Mouse (Mus musculus): Measurements from ENCODE around the gene Zhx3. TPM values are rescaled to one million over a fixed set of nuclear protein-coding genes. Genes with fewer than 3 reads are reported as not detected.

The Zhx3 gene
- polyA plus RNA-seq, 1 experiment: 11.0 TPM

GRCm38 (mm10) chr2:160725877-160726864 is 146.6 kb downstream of the Zhx3 start:
- H3K27ac ChIP-seq (replicated peaks; ENCODE audit: low read depth, low read length): no peak overlapping the region
- peaks cover 14% of the 10 kb centered on the region for H3K4me1 ChIP-seq (ENCODE audit: control insufficient read depth, insufficient read depth, insufficient read length, low read length)
- no peak overlapping the region for H3K4me3 ChIP-seq (ENCODE audit: insufficient read depth, low read depth, low read length)

GRCm38 (mm10) chr2:160724536-160724935 is 148.3 kb downstream of the Zhx3 start:
- H3K27ac ChIP-seq (replicated peaks; ENCODE audit: low read depth, low read length): no peak overlapping the region

DNA sequence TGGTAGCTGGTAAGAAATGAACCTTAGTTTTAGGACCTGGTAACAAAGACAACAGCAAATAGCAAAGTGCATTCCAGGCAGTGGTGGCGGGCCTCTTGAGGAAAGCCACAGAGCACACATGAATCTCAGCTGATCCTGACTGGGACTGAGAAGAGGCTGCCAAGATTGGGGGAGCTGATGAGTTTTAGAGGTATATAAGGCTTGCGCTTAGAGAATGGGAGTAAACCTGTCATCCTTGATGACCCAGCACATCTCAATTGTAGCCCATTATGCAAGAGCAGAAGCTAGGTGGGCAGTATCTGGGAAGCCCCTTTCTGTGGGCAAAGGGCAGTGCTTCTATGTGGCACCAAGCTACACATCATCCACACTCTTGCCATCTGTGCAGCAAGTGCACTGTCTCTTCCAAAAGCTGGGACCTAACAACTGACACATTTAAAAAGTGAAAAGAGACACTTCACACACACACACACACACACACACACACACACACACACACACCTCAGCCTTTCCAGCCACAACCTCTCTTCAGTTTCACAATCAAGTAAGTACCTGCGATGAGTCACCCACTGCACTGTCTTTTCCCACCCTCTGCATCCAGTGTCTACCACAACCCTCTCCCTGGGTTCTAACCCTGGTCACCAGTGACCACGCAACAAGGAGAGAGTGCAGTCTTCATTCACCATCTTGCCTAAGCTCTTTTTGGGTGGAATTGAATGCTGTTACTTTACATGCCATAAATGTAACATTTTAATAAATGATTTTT is 149.0 kb downstream of the Zhx3 start:
- H3K4me1 ChIP-seq (ENCODE audit: control insufficient read depth, insufficient read depth, insufficient read length, low read length): peaks cover 5% of the 10 kb centered on the region; the same call in 1 of the 2 replicates
- H3K27ac ChIP-seq (replicated peaks; ENCODE audit: low read depth, low read length): no peak overlapping the region
- H3K4me3 ChIP-seq (ENCODE audit: insufficient read depth, low read depth, low read length): no peak overlapping the region

More at GRCm38 (mm10) chr2:160724536-160724935, 148.3 kb downstream of the Zhx3 start:
- Histone ChIP-seq H3K4me1 (ENCODE audit: control insufficient read depth, insufficient read depth, insufficient read length, low read length) (peaks cover 5% of the 10 kb centered on the region; the same call in 1 of the 2 replicates), H3K4me3 (ENCODE audit: insufficient read depth, low read depth, low read length) (no peak overlapping the region)

GRCm38 (mm10) chr2:160722714-160723113 is 150.1 kb downstream of the Zhx3 start:
- no peak overlapping the region for H3K27ac ChIP-seq (replicated peaks; ENCODE audit: low read depth, low read length)

DNA sequence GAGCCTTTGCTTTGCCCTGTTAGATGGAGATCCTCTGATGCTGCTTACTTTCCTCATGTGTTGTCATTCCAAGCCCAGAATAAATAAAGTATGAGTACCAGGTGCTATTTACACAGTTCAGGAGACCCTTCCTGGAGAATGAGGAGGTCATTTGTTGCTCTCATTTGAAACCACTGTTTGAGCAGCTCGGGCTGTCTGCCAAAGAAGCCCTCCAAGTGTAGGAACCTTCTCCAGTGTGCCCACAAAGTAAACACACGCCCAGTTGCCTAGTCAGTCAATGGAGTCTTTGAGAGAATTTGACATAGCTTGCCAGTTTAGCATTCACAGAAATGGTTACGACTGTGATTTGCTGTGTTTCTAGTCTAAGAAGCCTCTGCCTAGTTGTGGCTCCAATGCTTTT is 154.0 kb downstream of the Zhx3 start:
- H3K4me1 ChIP-seq (ENCODE audit: control insufficient read depth, insufficient read depth, insufficient read length, low read length): no peaks in the 10 kb centered on the region
- no peak overlapping the region for H3K4me3 ChIP-seq (ENCODE audit: insufficient read depth, low read depth, low read length)
- H3K27ac ChIP-seq (replicated peaks; ENCODE audit: low read depth, low read length): no peak overlapping the region

More at GRCm38 (mm10) chr2:160722714-160723113, 150.1 kb downstream of the Zhx3 start:
- Histone ChIP-seq H3K4me1 (ENCODE audit: control insufficient read depth, insufficient read depth, insufficient read length, low read length) (peaks cover 4% of the 10 kb centered on the region; the same call in 1 of the 2 replicates), H3K4me3 (ENCODE audit: insufficient read depth, low read depth, low read length) (no peak overlapping the region)

GRCm38 (mm10) chr2:160717269-160717668 is 155.5 kb downstream of the Zhx3 start:
- H3K4me1 ChIP-seq (ENCODE audit: control insufficient read depth, insufficient read depth, insufficient read length, low read length): no peaks in the 10 kb centered on the region
- H3K4me3 ChIP-seq (ENCODE audit: insufficient read depth, low read depth, low read length): no peak overlapping the region
- no peak overlapping the region for H3K27ac ChIP-seq (replicated peaks; ENCODE audit: low read depth, low read length)

DNA sequence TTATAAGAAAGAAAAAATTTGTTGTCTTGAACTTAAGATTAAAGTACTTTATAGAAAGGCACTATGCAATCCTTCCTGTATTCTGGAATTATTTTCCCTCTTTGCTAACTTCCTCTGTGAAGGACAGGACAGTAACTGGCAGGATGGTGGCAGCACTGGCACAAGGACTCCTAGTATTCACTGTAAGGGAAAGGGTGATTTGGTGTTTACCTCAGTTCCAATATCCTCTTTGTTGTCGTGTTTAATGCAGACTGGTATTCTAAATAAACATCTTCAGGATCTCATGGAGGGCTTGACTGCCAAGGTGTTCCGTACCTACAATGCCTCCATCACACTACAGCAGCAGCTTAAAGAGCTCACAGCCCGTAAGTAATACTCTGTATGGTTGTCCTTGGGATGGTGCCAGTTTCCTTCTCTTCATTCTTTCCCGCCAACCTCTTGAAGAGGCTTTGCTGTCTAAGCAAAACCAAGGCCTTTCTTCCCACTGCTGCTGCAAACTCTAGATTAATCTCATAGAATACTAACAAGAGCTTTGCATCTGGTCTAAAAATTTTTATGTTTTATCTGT is 157.3 kb downstream of the Zhx3 start:
- Histone ChIP-seq H3K4me3 (ENCODE audit: insufficient read depth, low read depth, low read length) (no peak overlapping the region), H3K27ac (replicated peaks; ENCODE audit: low read depth, low read length) (no peak overlapping the region), H3K4me1 (ENCODE audit: control insufficient read depth, insufficient read depth, insufficient read length, low read length) (no peaks in the 10 kb centered on the region)

DNA sequence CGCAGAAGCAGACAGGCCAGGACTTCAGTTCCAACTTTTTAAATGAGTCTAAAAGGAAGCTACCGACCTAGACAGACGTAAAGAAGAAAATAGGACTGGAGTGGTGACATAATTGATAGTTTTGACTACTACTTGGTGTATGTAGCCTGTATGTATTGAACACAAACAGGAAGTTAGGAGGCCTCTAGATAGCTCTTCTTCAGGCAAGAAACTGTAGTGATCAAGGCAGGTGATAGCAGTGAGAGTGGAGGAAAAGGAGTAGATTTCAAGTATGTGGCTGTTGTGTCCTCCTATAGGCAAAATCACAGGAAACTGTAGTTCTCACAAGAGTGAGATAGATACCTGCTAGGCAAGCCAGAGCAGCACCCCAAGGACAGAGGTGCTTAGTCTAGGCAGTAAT is 165.1 kb downstream of the Zhx3 start:
- H3K27ac ChIP-seq (replicated peaks; ENCODE audit: low read depth, low read length): no peak overlapping the region
- no peak overlapping the region for H3K4me3 ChIP-seq (ENCODE audit: insufficient read depth, low read depth, low read length)
- no peaks in the 10 kb centered on the region for H3K4me1 ChIP-seq (ENCODE audit: control insufficient read depth, insufficient read depth, insufficient read length, low read length)

- H3K4me1 ChIP-seq (ENCODE audit: control insufficient read depth, insufficient read depth, insufficient read length, low read length): no peaks in the 10 kb centered on the region
- no peak overlapping the region for H3K4me3 ChIP-seq (ENCODE audit: insufficient read depth, low read depth, low read length)
- H3K27ac ChIP-seq (replicated peaks; ENCODE audit: low read depth, low read length): no peak overlapping the region
These were observed 170.0 kb downstream of the Zhx3 start for GRCm38 (mm10) chr2:160702824-160703223.

- Histone ChIP-seq H3K27ac (replicated peaks; ENCODE audit: low read depth, low read length) (no peak overlapping the region), H3K4me3 (ENCODE audit: insufficient read depth, low read depth, low read length) (no peak overlapping the region), H3K4me1 (ENCODE audit: control insufficient read depth, insufficient read depth, insufficient read length, low read length) (no peaks in the 10 kb centered on the region)
These were observed 171.2 kb downstream of the Zhx3 start for GRCm38 (mm10) chr2:160701603-160702002.

DNA sequence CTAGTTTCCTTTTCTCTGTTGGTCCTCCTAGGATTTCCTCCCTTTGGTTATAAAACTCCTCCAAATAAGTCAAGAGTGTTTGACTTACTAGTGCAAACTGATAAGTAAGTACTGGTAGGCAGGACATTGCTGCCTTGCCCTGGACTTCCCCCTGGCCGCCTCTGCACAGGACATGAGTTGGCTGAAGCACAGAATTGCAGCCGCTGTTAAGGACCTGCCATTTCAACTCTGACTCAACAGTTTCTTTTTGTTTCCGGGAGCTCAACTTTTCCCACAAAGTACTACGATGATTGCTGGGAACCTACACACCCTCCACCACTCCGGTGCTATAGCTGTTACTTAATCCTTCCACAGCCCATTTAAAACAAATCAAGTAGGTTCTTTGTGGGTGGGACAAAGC is 172.5 kb downstream of the Zhx3 start:
- Histone ChIP-seq H3K4me3 (ENCODE audit: insufficient read depth, low read depth, low read length) (no peak overlapping the region), H3K27ac (replicated peaks; ENCODE audit: low read depth, low read length) (peak overlapping the region; percentile 31; the same call in 1 of the 2 replicates), H3K4me1 (ENCODE audit: control insufficient read depth, insufficient read depth, insufficient read length, low read length) (no peaks in the 10 kb centered on the region)

Other genes with a start within 250 kb of the Zhx3 start
- 32.9 and 44.3 TPM in 2 replicates for gene Top1, start 227.1 kb downstream of the Zhx3 start, polyA plus RNA-seq (2012; ENCODE audit: insufficient read depth, insufficient read length, missing spikeins)
- 18.2 TPM in 2 replicates for gene Plcg1, start 141.7 kb downstream of the Zhx3 start, polyA plus RNA-seq (2012; ENCODE audit: insufficient read depth, insufficient read length, missing spikeins)
- 0.71 and 3.0 TPM in 2 replicates for gene Lpin3, start 7.7 kb upstream of the Zhx3 start, polyA plus RNA-seq (2012; ENCODE audit: insufficient read depth, insufficient read length, missing spikeins)
- gene Emilin3, start 39.3 kb upstream of the Zhx3 start, polyA plus RNA-seq (2012; ENCODE audit: insufficient read depth, insufficient read length, missing spikeins): not detected in 2 replicates
- 5.4 and 7.3 TPM in 2 replicates for gene Chd6, start 236.1 kb upstream of the Zhx3 start, polyA plus RNA-seq (2012; ENCODE audit: insufficient read depth, insufficient read length, missing spikeins)